Mouse (Mus musculus): ENCODE results near the gene Amz1.

GRCm38 (mm10) chr5:140736166-140736565 is 12.2 kb downstream of the Amz1 start:
- TF ChIP-seq POLR2A (IDR thresholded peaks at IDR 0.05; ENCODE audit: low read depth, low read length) = no peak
- TF ChIP-seq CTCF (IDR thresholded peaks at IDR 0.05; ENCODE audit: extremely low read depth, insufficient read depth, insufficient read length, insufficient replicate concordance) = no peak
